Mouse (Mus musculus): ENCODE measurements at regions not wholly inside any gene's neighbourhood (a gene's known extent, or its start where the extent isn't known, plus 50 kb on each side); places are given as distances from the start of the nearest gene placed in this dataset.

GRCm38 (mm10) chr15:96944741-96945140, 111.0 kb downstream of the Slc38a4 start:
- H3K36me3 ChIP-seq = no peaks in the 10 kb centered on the region
- H3K4me2 ChIP-seq = no peak overlapping the region
- no peaks in the 10 kb centered on the region for H3K27me3 ChIP-seq
- H3K4me1 ChIP-seq = no peaks in the 10 kb centered on the region
- no peak overlapping the region for H3K27ac ChIP-seq
- H3K9me3 ChIP-seq = no peaks in the 10 kb centered on the region
- WGBS = 99% methylated on average over 4 of the region's 4 CpGs
- no peak overlapping the region for H3K9ac ChIP-seq
- H3K4me3 ChIP-seq = no peak overlapping the region
- no peak for ATAC-seq (ENCODE audit: insufficient number of reproducible peaks, insufficient read depth, low FRiP score, low TSS enrichment, low read depth)

- H3K9me3 ChIP-seq = no peaks in the 10 kb centered on the region
- H3K4me2 ChIP-seq = no peak overlapping the region
- H3K27ac ChIP-seq = no peak overlapping the region
- no peak overlapping the region for H3K4me3 ChIP-seq
- no peak for ATAC-seq (ENCODE audit: insufficient number of reproducible peaks, insufficient read depth, low FRiP score, low TSS enrichment, low read depth)
- H3K27me3 ChIP-seq = no peaks in the 10 kb centered on the region
- no peaks in the 10 kb centered on the region for H3K4me1 ChIP-seq
- H3K36me3 ChIP-seq = no peaks in the 10 kb centered on the region
- H3K9ac ChIP-seq = no peak overlapping the region
- WGBS = 87% methylated on average over 4 of the region's 4 CpGs
Measured at GRCm38 (mm10) chr15:96942651-96943050, 113.1 kb downstream of the Slc38a4 start.

GRCm38 (mm10) chr15:96938406-96938805, 117.3 kb downstream of the Slc38a4 start:
- ATAC-seq (ENCODE audit: insufficient number of reproducible peaks, insufficient read depth, low FRiP score, low TSS enrichment, low read depth) = no peak
- WGBS = 75% methylated on average over 4 of the region's 4 CpGs
- no peaks in the 10 kb centered on the region for H3K9me3 ChIP-seq
- no peaks in the 10 kb centered on the region for H3K27me3 ChIP-seq
- peaks cover 6% of the 10 kb centered on the region for H3K4me1 ChIP-seq
- H3K4me3 ChIP-seq = no peak overlapping the region
- no peak overlapping the region for H3K27ac ChIP-seq
- no peak overlapping the region for H3K4me2 ChIP-seq
- H3K36me3 ChIP-seq = no peaks in the 10 kb centered on the region
- no peak overlapping the region for H3K9ac ChIP-seq

- ATAC-seq (ENCODE audit: insufficient number of reproducible peaks, insufficient read depth, low FRiP score, low TSS enrichment, low read depth) = no peak
- H3K36me3 ChIP-seq = no peaks in the 10 kb centered on the region
- no peaks in the 10 kb centered on the region for H3K9me3 ChIP-seq
- H3K9ac ChIP-seq = no peak overlapping the region
- no peak overlapping the region for H3K4me3 ChIP-seq
- H3K27me3 ChIP-seq = no peaks in the 10 kb centered on the region
- H3K27ac ChIP-seq = no peak overlapping the region
- no peak overlapping the region for H3K4me2 ChIP-seq
- WGBS = 68% methylated on average over 6 of the region's 6 CpGs
- peaks cover 6% of the 10 kb centered on the region for H3K4me1 ChIP-seq
Measured at GRCm38 (mm10) chr15:96937623-96938022, 118.1 kb downstream of the Slc38a4 start.

- no peaks in the 10 kb centered on the region for H3K27me3 ChIP-seq
- WGBS = 4% methylated on average over 18 of the region's 18 CpGs
- no peaks in the 10 kb centered on the region for H3K9me3 ChIP-seq
- ATAC-seq (ENCODE audit: insufficient number of reproducible peaks, insufficient read depth, low FRiP score, low TSS enrichment, low read depth) = peak; percentile 84; the same call in 1 of the 2 replicates
- H3K9ac ChIP-seq = peak overlapping the region; percentile 23; the same call in 1 of the 2 replicates
- peaks cover 6% of the 10 kb centered on the region for H3K4me1 ChIP-seq
- no peaks in the 10 kb centered on the region for H3K36me3 ChIP-seq
- peak overlapping the region; percentile 62 for H3K4me2 ChIP-seq
- H3K27ac ChIP-seq = no peak overlapping the region
- H3K4me3 ChIP-seq = peak overlapping the region; percentile 36
Measured at GRCm38 (mm10) chr15:96936705-96937346, 118.9 kb downstream of the Slc38a4 start.

- no peak for ATAC-seq (ENCODE audit: insufficient number of reproducible peaks, insufficient read depth, low FRiP score, low TSS enrichment, low read depth)
- peak overlapping the region; percentile 36 for H3K4me3 ChIP-seq
- no peaks in the 10 kb centered on the region for H3K9me3 ChIP-seq
Measured at GRCm38 (mm10) chr15:96936216-96936615, 119.5 kb downstream of the Slc38a4 start.

GRCm38 (mm10) chr15:96933451-96933850, 122.3 kb downstream of the Slc38a4 start:
- Histone ChIP-seq H3K27me3 (no peaks in the 10 kb centered on the region), H3K36me3 (no peaks in the 10 kb centered on the region), H3K9ac (no peak overlapping the region), H3K4me1 (peaks cover 6% of the 10 kb centered on the region), H3K4me2 (no peak overlapping the region), H3K4me3 (no peak overlapping the region), H3K27ac (no peak overlapping the region), H3K9me3 (no peaks in the 10 kb centered on the region)
- no peak for ATAC-seq (ENCODE audit: insufficient number of reproducible peaks, insufficient read depth, low FRiP score, low TSS enrichment, low read depth)
- WGBS = 42% methylated on average over 3 of the region's 3 CpGs

More at GRCm38 (mm10) chr15:96936216-96936615, 119.5 kb downstream of the Slc38a4 start:
- Histone ChIP-seq H3K27ac (no peak overlapping the region), H3K27me3 (no peaks in the 10 kb centered on the region), H3K9ac (peak overlapping the region; percentile 23; the same call in 1 of the 2 replicates), H3K4me2 (peak overlapping the region; percentile 62), H3K4me1 (peaks cover 6% of the 10 kb centered on the region), H3K36me3 (no peaks in the 10 kb centered on the region)
- 26% methylated on average over 5 of the region's 5 CpGs for WGBS

GRCm38 (mm10) chr15:96930531-96930930, 125.2 kb downstream of the Slc38a4 start:
- Histone ChIP-seq H3K27ac (no peak overlapping the region), H3K4me2 (no peak overlapping the region), H3K36me3 (no peaks in the 10 kb centered on the region), H3K4me3 (no peak overlapping the region), H3K27me3 (no peaks in the 10 kb centered on the region), H3K9me3 (no peaks in the 10 kb centered on the region), H3K4me1 (no peaks in the 10 kb centered on the region), H3K9ac (no peak overlapping the region)
- WGBS = 72% methylated on average over 6 of the region's 6 CpGs
- no peak for ATAC-seq (ENCODE audit: insufficient number of reproducible peaks, insufficient read depth, low FRiP score, low TSS enrichment, low read depth)

GRCm38 (mm10) chr15:96929788-96930187, 126.0 kb downstream of the Slc38a4 start:
- Histone ChIP-seq H3K36me3 (no peaks in the 10 kb centered on the region), H3K4me1 (no peaks in the 10 kb centered on the region), H3K27ac (no peak overlapping the region), H3K4me3 (no peak overlapping the region), H3K27me3 (no peaks in the 10 kb centered on the region), H3K9ac (no peak overlapping the region), H3K4me2 (no peak overlapping the region), H3K9me3 (no peaks in the 10 kb centered on the region)
- 81% methylated on average over 4 of the region's 4 CpGs for WGBS
- no peak for ATAC-seq (ENCODE audit: insufficient number of reproducible peaks, insufficient read depth, low FRiP score, low TSS enrichment, low read depth)

GRCm38 (mm10) chr15:96928692-96929091, 127.1 kb downstream of the Slc38a4 start:
- ATAC-seq (ENCODE audit: insufficient number of reproducible peaks, insufficient read depth, low FRiP score, low TSS enrichment, low read depth) = no peak
- no peaks in the 10 kb centered on the region for H3K27me3 ChIP-seq
- no peak overlapping the region for H3K4me2 ChIP-seq
- no peak overlapping the region for H3K4me3 ChIP-seq
- H3K9ac ChIP-seq = no peak overlapping the region
- no peaks in the 10 kb centered on the region for H3K9me3 ChIP-seq
- no peaks in the 10 kb centered on the region for H3K36me3 ChIP-seq
- H3K27ac ChIP-seq = no peak overlapping the region
- H3K4me1 ChIP-seq = no peaks in the 10 kb centered on the region
- 90% methylated on average over 4 of the region's 4 CpGs for WGBS

- H3K4me2 ChIP-seq = no peak overlapping the region
- no peak overlapping the region for H3K4me3 ChIP-seq
- H3K9ac ChIP-seq = no peak overlapping the region
- no peaks in the 10 kb centered on the region for H3K27me3 ChIP-seq
- H3K4me1 ChIP-seq = no peaks in the 10 kb centered on the region
- H3K9me3 ChIP-seq = no peaks in the 10 kb centered on the region
- WGBS = 89% methylated on average over 4 of the region's 4 CpGs
- H3K27ac ChIP-seq = no peak overlapping the region
- H3K36me3 ChIP-seq = no peaks in the 10 kb centered on the region
- no peak for ATAC-seq (ENCODE audit: insufficient number of reproducible peaks, insufficient read depth, low FRiP score, low TSS enrichment, low read depth)
Measured at GRCm38 (mm10) chr15:96927674-96928073, 128.1 kb downstream of the Slc38a4 start.

- Histone ChIP-seq H3K9me3 (no peaks in the 10 kb centered on the region), H3K4me2 (no peak overlapping the region), H3K4me1 (no peaks in the 10 kb centered on the region), H3K27me3 (no peaks in the 10 kb centered on the region), H3K27ac (no peak overlapping the region), H3K36me3 (no peaks in the 10 kb centered on the region), H3K4me3 (no peak overlapping the region), H3K9ac (no peak overlapping the region)
- no peak for ATAC-seq (ENCODE audit: insufficient number of reproducible peaks, insufficient read depth, low FRiP score, low TSS enrichment, low read depth)
- WGBS = 61% methylated on average over 1 of the region's 1 CpGs
Measured at GRCm38 (mm10) chr15:96926660-96927059, 129.1 kb downstream of the Slc38a4 start.

Data from embryonic facial prominence, embryonic 13.5 days (tissue).